Mouse (Mus musculus) forebrain, embryonic 14.5 days (tissue): Measurements from ENCODE around the gene Arf1. TPM values are rescaled to one million over a fixed set of nuclear protein-coding genes. Genes with fewer than 3 reads are reported as not detected.

Experiments
- ATAC-seq: fragments of 200-750 bp; cut with Nextera tagmentation; 2 replicates; pipeline ENCODE4 v1.8.0; 2017; ENCODE audit warnings: mild to moderate bottlenecking, moderate library complexity
- DNase-seq: peaks from one replicate; pipeline ENCODE4 v3.0.0-alpha.2; 2015; ENCODE audit warnings: low spot score
- H3K27ac ChIP-seq: fragments of 300-500 bp; sonication (generic); 2 replicates; pipeline ENCODE4 v1.5.1; 2014; ENCODE audit warnings: low read depth, mild to moderate bottlenecking, control low read depth, low read length, moderate library complexity
- H3K27me3 ChIP-seq: fragments of 300-500 bp; sonication (generic); replicated peaks from 2 replicates; pipeline ENCODE4 v1.6.1; 2014; ENCODE audit warnings: low read length, control low read depth, mixed read lengths; ENCODE audit not compliant: control insufficient read depth, insufficient read depth
- H3K36me3 ChIP-seq: fragments of 300-500 bp; sonication (generic); 2 replicates; pipeline ENCODE4 v1.6.1; 2014; ENCODE audit warnings: low read length, control low read depth; ENCODE audit not compliant: control insufficient read depth, insufficient read depth
- H3K4me1 ChIP-seq: fragments of 300-500 bp; sonication (generic); 2 replicates; pipeline ENCODE4 v1.6.1; 2014; ENCODE audit warnings: antibody characterized with exemption, low read length, control low read depth; ENCODE audit not compliant: control insufficient read depth, insufficient read depth
- H3K4me2 ChIP-seq: fragments of 300-500 bp; sonication (generic); 2 replicates; pipeline ENCODE4 v1.6.1; 2014; ENCODE audit warnings: mild to moderate bottlenecking, control low read depth, low read length
- H3K4me3 ChIP-seq: fragments of 300-500 bp; sonication (generic); 2 replicates; pipeline ENCODE4 v1.5.1; 2014; ENCODE audit warnings: low read depth, low read length, control low read depth
- H3K9ac ChIP-seq: fragments of 300-500 bp; sonication (generic); 2 replicates; pipeline ENCODE4 v1.6.1; 2014; ENCODE audit warnings: mild to moderate bottlenecking, low read length, control low read depth, moderate library complexity
- H3K9me3 ChIP-seq: fragments of 300-500 bp; sonication (generic); replicated peaks from 2 replicates; pipeline ENCODE4 v1.6.1; 2016; ENCODE audit warnings: low read length, control low read depth, mixed read lengths; ENCODE audit not compliant: control insufficient read depth
- WGBS: fragments of 180-500 bp; shearing (Covaris S2); extraction: QIAGEN DNeasy Blood & Tissue Kit; methylation state at CpG from one replicate; pipeline ENCODE4 v1.1.7; 2014; 5-methylcytosine and 5-hydroxymethylcytosine counted together
- polyA plus RNA-seq: library from polyadenylated mRNA; unstranded; fragments of >200 nt; fragmentation: Nextera tagmentation; extraction: Ambion mirVana; gene quantifications from 2 replicates; pipeline ENCODE4 v1.2.1, GENCODE M21; 2014

Arf1 gene
- polyA plus RNA-seq, 1 experiment from 2014 or later, result 666 TPM

DNA sequence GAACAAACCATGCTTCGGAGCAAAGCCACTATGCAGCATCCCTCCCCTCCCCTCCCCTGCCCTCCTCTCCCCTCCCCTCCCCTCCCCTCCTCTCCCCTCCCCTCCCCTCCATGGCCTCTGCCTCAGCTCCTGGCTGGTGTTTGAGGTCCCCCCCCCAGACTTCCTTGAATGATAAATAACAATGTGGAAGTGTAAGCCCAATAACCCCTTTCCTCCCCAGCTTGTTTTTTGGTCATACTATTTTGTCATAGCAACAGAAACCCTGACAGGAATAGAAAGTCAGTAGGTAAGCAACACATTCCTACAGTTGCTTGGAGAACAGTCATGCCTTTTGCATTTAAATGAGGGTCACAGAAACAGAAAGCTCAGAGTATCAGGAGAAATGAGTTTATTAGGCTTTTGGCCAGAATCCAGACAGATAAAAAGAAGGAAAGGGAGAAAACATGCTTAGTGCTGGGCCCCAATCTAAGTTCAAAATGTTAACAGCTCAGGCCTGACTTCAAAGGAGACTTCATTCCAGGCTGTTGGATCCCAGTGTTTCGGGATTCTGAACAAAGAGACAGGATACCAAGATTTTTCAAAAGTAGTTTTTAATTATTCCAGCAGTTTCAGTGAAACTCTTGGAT is 62.3 kb downstream of the Arf1 start:
- DNase-seq (peak; percentile 7), ATAC-seq (no peak)
- Histone ChIP-seq H3K27me3 (no peaks in the 10 kb centered on the region), H3K4me1 (peaks cover 8% of the 10 kb centered on the region), H3K4me3 (no peak overlapping the region), H3K4me2 (no peak overlapping the region), H3K9ac (no peak overlapping the region), H3K36me3 (no peaks in the 10 kb centered on the region; the same call in 1 of the 2 replicates), H3K27ac (no peak overlapping the region), H3K9me3 (no peaks in the 10 kb centered on the region)
- 25% methylated on average over 2 of the region's 2 CpGs for WGBS

DNA sequence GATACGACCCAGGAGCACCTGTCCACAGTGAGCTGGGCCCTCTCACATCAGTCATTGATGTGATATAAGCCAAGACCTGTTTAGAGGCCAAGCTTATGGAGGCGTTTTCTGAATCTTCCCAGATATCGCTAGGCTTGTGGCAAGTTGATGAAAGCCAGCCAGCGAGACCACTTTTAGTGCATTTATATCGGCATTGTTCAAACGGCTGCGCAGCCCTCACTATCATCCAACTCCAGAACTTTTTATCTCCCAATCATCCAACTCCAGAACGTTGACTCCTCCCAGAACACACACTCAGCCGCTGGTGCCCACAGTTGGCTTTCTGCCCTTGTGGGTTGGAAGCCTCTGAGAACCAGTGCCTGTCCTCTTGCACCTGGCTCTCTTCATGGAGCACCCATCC is 63.7 kb downstream of the Arf1 start:
- Histone ChIP-seq H3K36me3 (no peaks in the 10 kb centered on the region; the same call in 1 of the 2 replicates), H3K9me3 (no peaks in the 10 kb centered on the region), H3K27me3 (no peaks in the 10 kb centered on the region), H3K4me3 (no peak overlapping the region), H3K9ac (no peak overlapping the region), H3K27ac (no peak overlapping the region), H3K4me2 (peak overlapping the region; percentile 56), H3K4me1 (peaks cover 8% of the 10 kb centered on the region)
- DNase-seq, result no peak
- 88% methylated on average over 9 of the region's 9 CpGs for WGBS
- ATAC-seq, result no peak

DNA sequence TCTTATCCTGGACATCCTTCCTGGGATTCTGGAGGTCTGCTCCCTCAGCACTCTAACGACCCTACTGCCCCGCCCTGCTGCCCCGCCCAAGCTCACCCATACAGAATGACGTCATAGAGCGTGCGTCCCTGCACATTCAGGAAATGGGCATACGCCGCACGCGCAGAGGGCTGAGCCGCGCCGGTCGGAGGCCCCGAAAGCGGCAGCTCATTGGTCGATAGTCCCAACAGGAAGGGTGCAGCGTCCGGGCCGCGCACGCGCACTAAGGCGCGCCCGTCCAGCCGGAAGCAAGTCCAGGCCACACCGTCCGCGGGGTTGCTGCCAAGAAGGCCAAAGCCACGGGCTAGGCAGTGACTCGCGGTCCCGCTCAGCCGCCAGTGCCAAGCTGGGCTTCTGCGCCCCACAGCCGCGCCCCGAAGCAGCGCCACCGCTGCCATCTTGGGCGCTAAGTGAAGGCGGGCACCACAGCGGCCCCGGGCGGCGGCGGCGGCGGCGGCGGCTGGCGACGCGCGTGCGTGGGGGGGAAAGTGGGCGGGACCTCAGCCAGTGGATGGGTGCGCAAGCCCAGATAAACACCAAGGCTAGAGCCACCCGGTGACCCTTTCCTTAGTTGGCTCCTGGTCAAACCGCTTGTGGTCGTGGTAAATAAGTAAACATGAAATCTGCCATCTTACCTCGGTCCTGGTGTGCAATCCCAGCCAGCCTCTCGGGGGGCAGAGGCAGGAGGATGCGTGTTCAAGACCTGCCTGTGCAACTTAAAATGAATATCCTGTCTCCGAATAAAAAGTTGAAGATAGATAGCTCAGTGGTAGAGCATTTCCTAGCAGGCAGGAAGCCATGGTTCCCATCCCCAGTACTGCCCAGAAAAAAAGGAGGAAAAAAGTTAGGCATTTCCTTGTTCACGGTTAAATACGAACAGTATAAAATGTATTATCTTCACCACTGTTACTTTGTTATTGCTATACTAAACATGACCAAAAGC is 64.5 kb downstream of the Arf1 start, which contains the start of gene Iba57:
Gene Iba57, minus strand, starts transcription at position 485 of the 982 bp plus-strand sequence.
- DNase-seq, result peak; percentile 99

DNA sequence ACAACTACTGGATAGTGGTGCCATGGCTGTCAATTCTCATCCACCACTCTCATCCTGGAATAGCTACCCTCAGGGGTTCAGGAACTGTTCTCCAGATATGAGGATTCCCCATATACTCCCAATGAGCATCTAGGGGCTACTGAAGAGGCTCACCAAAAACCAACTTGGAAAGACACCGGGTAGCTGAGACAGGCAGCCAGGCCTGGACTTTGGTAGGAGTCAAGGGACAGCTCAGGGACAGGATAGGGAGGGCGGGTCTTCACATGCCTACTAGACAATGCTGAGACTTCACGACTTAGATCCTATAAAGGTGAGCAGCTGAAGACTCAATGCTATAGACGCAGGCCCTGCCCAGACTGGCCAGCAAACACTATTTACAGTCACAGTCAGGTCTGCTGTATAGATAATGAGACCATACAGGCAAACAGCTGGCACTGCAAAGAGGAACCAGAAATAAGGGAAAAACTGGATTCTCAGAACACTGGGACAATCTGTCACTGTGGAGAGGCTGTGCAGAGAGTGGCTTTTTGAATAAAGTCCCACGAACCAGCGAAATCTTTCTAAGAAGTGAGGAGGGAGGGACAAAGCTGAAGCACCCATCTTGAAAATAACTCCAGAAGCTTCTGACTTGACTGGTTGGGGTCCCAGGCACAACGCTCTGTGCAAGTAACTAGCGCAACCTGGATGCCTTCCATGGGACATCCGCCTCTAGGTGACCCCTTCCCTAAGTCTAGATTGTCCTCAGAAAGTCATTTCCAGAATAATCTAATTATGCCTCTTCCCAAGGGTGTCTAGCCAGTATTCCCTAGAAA is 65.4 kb downstream of the Arf1 start:
- WGBS, result 61% methylated on average over 9 of the region's 9 CpGs
- ATAC-seq, result no peak

More for the DNA sequence above, 64.5 kb downstream of the Arf1 start, which contains the start of gene Iba57:
- no peaks in the 10 kb centered on the region; the same call in 1 of the 2 replicates for H3K36me3 ChIP-seq
- H3K4me2 ChIP-seq, result peak within 1 kb of the TSS; percentile 66
- WGBS, result 3% methylated on average over 68 of the region's 68 CpGs
- H3K4me3 ChIP-seq, result peak within 1 kb of the TSS; percentile 65
- H3K27ac ChIP-seq, result peak within 1 kb of the TSS; percentile 99
- H3K27me3 ChIP-seq, result no peaks in the 10 kb centered on the region
- no peaks in the 10 kb centered on the region for H3K9me3 ChIP-seq
- peaks cover 8% of the 10 kb centered on the region for H3K4me1 ChIP-seq
- peak within 1 kb of the TSS; percentile 85 for H3K9ac ChIP-seq
- peak; percentile 100 for ATAC-seq

More for the DNA sequence above, 65.4 kb downstream of the Arf1 start:
- no peak for DNase-seq
- Histone ChIP-seq H3K36me3 (peaks cover under 1% of the 10 kb centered on the region), H3K9me3 (no peaks in the 10 kb centered on the region), H3K4me1 (peaks cover 8% of the 10 kb centered on the region), H3K4me2 (peak overlapping the region; percentile 66), H3K27me3 (no peaks in the 10 kb centered on the region), H3K4me3 (peak overlapping the region; percentile 65), H3K27ac (peak overlapping the region; percentile 99), H3K9ac (peak overlapping the region; percentile 85)

Other genes starting within 250 kb of the Arf1 start
- 0.05 and 0.20 TPM in 2 replicates for gene Obscn, start 91.9 kb downstream of the Arf1 start, polyA plus RNA-seq
- gene Iba57, start 64.5 kb downstream of the Arf1 start, polyA plus RNA-seq, result 3.3 and 3.7 TPM in 2 replicates
- 0.10 TPM in 1 of 2 replicates, not detected in the other for gene Gjc2, start 45.1 kb downstream of the Arf1 start, polyA plus RNA-seq
- gene Guk1, start 36.1 kb downstream of the Arf1 start, polyA plus RNA-seq, result 198 and 199 TPM in 2 replicates
- 109 and 119 TPM in 2 replicates for gene Mrpl55, start 25.8 kb downstream of the Arf1 start, polyA plus RNA-seq
- gene 2310033P09Rik, start 19.9 kb downstream of the Arf1 start, polyA plus RNA-seq, result 27.7 and 30.5 TPM in 2 replicates
- 0.61 and 1.1 TPM in 2 replicates for gene Wnt3a, start 62.5 kb upstream of the Arf1 start, polyA plus RNA-seq
- gene Wnt9a, start 78.7 kb upstream of the Arf1 start, polyA plus RNA-seq, result 1.4 and 1.6 TPM in 2 replicates
- not detected in 2 replicates for gene Prss38, start 147.4 kb upstream of the Arf1 start, polyA plus RNA-seq
- 12.0 and 12.4 TPM in 2 replicates for gene Jmjd4, start 221.8 kb upstream of the Arf1 start, polyA plus RNA-seq
- 428 and 481 TPM in 2 replicates for gene Snap47, start 222.9 kb upstream of the Arf1 start, polyA plus RNA-seq
- gene Zfp867, start 244.2 kb upstream of the Arf1 start, polyA plus RNA-seq, result 17.5 and 19.8 TPM in 2 replicates